ENCODE assay signal across 10 mouse cellular contexts in genomic region chr4:114533894-114534754, GRCm38 (mm10).
DNase-seq lines count a peak whose midpoint lies in the region; ATAC-seq and TF ChIP-seq lines count a peak whose summit lies in the region.
"Had no signal": no experiment of that assay in that cellular context is flagged by ENCODE, and none has a peak within 500 bp of the region (broad histone marks: within the 10 kb centered on the region; RNA-seq: fewer than 3 reads in every experiment).

No protein-coding gene starts in this region.

- H3K4me1 ChIP-seq in stomach, embryonic 16.5 days (ENCODE audit: control insufficient read depth, insufficient read depth, low read length), result no peaks in the 10 kb centered on the region
- H3K4me1 ChIP-seq in stomach, postnatal 0 days (replicated peaks; ENCODE audit: control insufficient read depth, insufficient read depth), result no peaks in the 10 kb centered on the region
- peaks cover 21% of the 10 kb centered on the region for H3K4me1 ChIP-seq in heart, postnatal 0 days (ENCODE audit: control insufficient read depth, insufficient read depth)

- TF ChIP-seq CTCF in stomach, postnatal 0 days (IDR thresholded peaks at IDR 0.05; ENCODE audit: low read depth), result no peak
- TF ChIP-seq CTCF in gastrocnemius, adult 2 months (IDR thresholded peaks at IDR 0.05), result no peak
- no peak; the same call in 1 of the 2 replicates for TF ChIP-seq CTCF in heart, postnatal 0 days (IDR thresholded peaks at IDR 0.05; ENCODE audit: low read depth)

- H3K4me3 ChIP-seq in stomach, embryonic 16.5 days (replicated peaks; ENCODE audit: low read length), result no peak overlapping the region
- no peak overlapping the region for H3K4me3 ChIP-seq in stomach, postnatal 0 days (ENCODE audit: low read depth, low read length)
- H3K4me3 ChIP-seq in gastrocnemius, adult 2 months, result no peak overlapping the region
- no peak overlapping the region for H3K4me3 ChIP-seq in heart, postnatal 0 days (ENCODE audit: low read depth, low read length)
- H3K4me3 ChIP-seq: left cerebral cortex, adult 2 months had no signal

- WGBS in stomach, embryonic 16.5 days, result 62% methylated on average over 4 of the region's 4 CpGs
- WGBS in stomach, postnatal 0 days, result 59% methylated on average over 4 of the region's 4 CpGs
- WGBS in heart, postnatal 0 days, result 57% methylated on average over 4 of the region's 4 CpGs

- H3K27ac ChIP-seq in stomach, embryonic 16.5 days (ENCODE audit: low read length), result no peak overlapping the region
- H3K27ac ChIP-seq in stomach, postnatal 0 days (replicated peaks), result no peak overlapping the region
- H3K27ac ChIP-seq in gastrocnemius, adult 2 months, result peak overlapping the region; percentile 62; the same call in 1 of the 2 replicates
- peak overlapping the region; percentile 53 for H3K27ac ChIP-seq in heart, postnatal 0 days (ENCODE audit: low read depth)
- H3K27ac ChIP-seq: left cerebral cortex, adult 2 months had no signal

- 0 out of 2 replicates have a peak, but pooled peaks have one; percentile 37 for ATAC-seq in stomach, embryonic 16.5 days (ENCODE audit: insufficient read depth, low FRiP score)
- ATAC-seq in stomach, postnatal 0 days (ENCODE audit: low FRiP score, low TSS enrichment), result no peak
- peak; percentile 54 for ATAC-seq in heart, postnatal 0 days (ENCODE audit: insufficient read depth, low read depth)
- no peak for ATAC-seq in monocyte, adult 5-6 weeks (replicated peaks; ENCODE audit: insufficient number of reproducible peaks, low FRiP score, low TSS enrichment, poor library complexity, severe bottlenecking)
- ATAC-seq: liver, postnatal 0 days had no signal

- no peaks in the 10 kb centered on the region; the same call in 1 of the 2 replicates for H3K27me3 ChIP-seq in stomach, embryonic 16.5 days (ENCODE audit: control insufficient read depth, insufficient read depth, low read length)
- no peaks in the 10 kb centered on the region for H3K27me3 ChIP-seq in stomach, postnatal 0 days (ENCODE audit: control insufficient read depth, insufficient read depth, low read length)
- H3K27me3 ChIP-seq in heart, postnatal 0 days (ENCODE audit: control insufficient read depth, insufficient read depth, low read length), result no peaks in the 10 kb centered on the region

- no peak overlapping the region for H3K9ac ChIP-seq in stomach, embryonic 16.5 days (ENCODE audit: low read length)
- no peak overlapping the region for H3K9ac ChIP-seq in stomach, postnatal 0 days (ENCODE audit: low read length)
- H3K9ac ChIP-seq in heart, postnatal 0 days (replicated peaks; ENCODE audit: low read depth, low read length), result no peak overlapping the region
- H3K9ac ChIP-seq: liver, postnatal 0 days had no signal

- H3K9me3 ChIP-seq in stomach, embryonic 16.5 days (replicated peaks; ENCODE audit: control insufficient read depth, low read length), result no peaks in the 10 kb centered on the region
- no peaks in the 10 kb centered on the region for H3K9me3 ChIP-seq in stomach, postnatal 0 days (ENCODE audit: control insufficient read depth, low read length)
- H3K9me3 ChIP-seq in heart, postnatal 0 days (replicated peaks; ENCODE audit: control insufficient read depth, low read length), result no peaks in the 10 kb centered on the region

- no peak for TF ChIP-seq EP300 in stomach, postnatal 0 days (optimal IDR thresholded peaks at IDR 0.05)
- TF ChIP-seq EP300 in heart, postnatal 0 days (IDR thresholded peaks at IDR 0.05; ENCODE audit: low read depth), result no peak

- no peak overlapping the region for H3K4me2 ChIP-seq in stomach, embryonic 16.5 days (ENCODE audit: low read depth, low read length)
- no peak overlapping the region for H3K4me2 ChIP-seq in stomach, postnatal 0 days (replicated peaks; ENCODE audit: low read depth)
- no peak overlapping the region for H3K4me2 ChIP-seq in heart, postnatal 0 days (ENCODE audit: low read depth, low read length)

- intact Hi-C loops in gastrocnemius, adult 2 months (cut with DNase I), result no loop called here

- DNase-seq in stomach, postnatal 0 days (ENCODE audit: low spot score), result no peak
- peak; percentile 82 for DNase-seq in gastrocnemius, adult 2 months
- DNase-seq in heart, postnatal 0 days (ENCODE audit: low spot score), result peak; percentile 54
- DNase-seq in skeletal muscle tissue, adult 2 months (ENCODE audit: low read depth, low spot score), result peak; percentile 88
- no peak for DNase-seq in kidney, postnatal 36 days
- DNase-seq: liver, postnatal 0 days; thymus, adult 2 months had no signal

- H3K36me3 ChIP-seq in stomach, embryonic 16.5 days (ENCODE audit: control insufficient read depth, insufficient read depth, low read length), result no peaks in the 10 kb centered on the region
- no peaks in the 10 kb centered on the region for H3K36me3 ChIP-seq in stomach, postnatal 0 days (ENCODE audit: control insufficient read depth, insufficient read depth, low read length)
- H3K36me3 ChIP-seq in heart, postnatal 0 days (replicated peaks; ENCODE audit: control insufficient read depth, insufficient read depth, low read length), result no peaks in the 10 kb centered on the region

Comparison
In these comparisons a context has a peak if more than half of its experiments do, and no peak if none do; other contexts are left out.
1. ATAC-seq: peak in stomach, embryonic 16.5 days (single experiment) and heart, postnatal 0 days (single experiment); none in stomach, postnatal 0 days (single experiment) and monocyte, adult 5-6 weeks (single experiment).
2. H3K27ac ChIP-seq: peak in gastrocnemius, adult 2 months (single experiment) and heart, postnatal 0 days (single experiment); none in stomach, embryonic 16.5 days (single experiment) and stomach, postnatal 0 days (single experiment).
3. DNase-seq: peak in gastrocnemius, adult 2 months (single experiment), heart, postnatal 0 days (single experiment) and skeletal muscle tissue, adult 2 months (single experiment); none in stomach, postnatal 0 days (single experiment) and kidney, postnatal 36 days (0 of 2).